Mouse (Mus musculus): ENCODE measurements at regions not wholly inside any gene's neighbourhood (a gene's known extent, or its start where the extent isn't known, plus 50 kb on each side); places are given as distances from the start of the nearest gene placed in this dataset.

- H3K4me1 ChIP-seq, result no peaks in the 10 kb centered on the region
- no peak overlapping the region for H3K27ac ChIP-seq
- 40% methylated on average over 5 of the region's 5 CpGs for WGBS
- H3K27me3 ChIP-seq, result peaks cover 84% of the 10 kb centered on the region
- H3K9me3 ChIP-seq, result no peaks in the 10 kb centered on the region
- H3K9ac ChIP-seq, result no peak overlapping the region
- no peak overlapping the region for H3K4me2 ChIP-seq (replicated peaks)
- H3K36me3 ChIP-seq, result no peaks in the 10 kb centered on the region
- no peak for ATAC-seq (ENCODE audit: low FRiP score, low read depth)
- H3K4me3 ChIP-seq, result no peak overlapping the region
Observed at GRCm38 (mm10) chr5:119356051-119356450, 314.4 kb upstream of the Tbx3 start.

- WGBS, result 53% methylated on average over 5 of the region's 5 CpGs
- H3K9me3 ChIP-seq, result no peaks in the 10 kb centered on the region
- H3K27me3 ChIP-seq, result peaks cover 81% of the 10 kb centered on the region
Observed at GRCm38 (mm10) chr5:119359709-119360108, 310.8 kb upstream of the Tbx3 start.

GRCm38 (mm10) chr5:119360351-119360750 is 310.1 kb upstream of the Tbx3 start:
- H3K27me3 ChIP-seq, result peaks cover 81% of the 10 kb centered on the region
- no peak overlapping the region for H3K4me3 ChIP-seq
- H3K36me3 ChIP-seq, result no peaks in the 10 kb centered on the region
- no peak overlapping the region for H3K9ac ChIP-seq
- H3K9me3 ChIP-seq, result no peaks in the 10 kb centered on the region
- no peaks in the 10 kb centered on the region for H3K4me1 ChIP-seq
- no peak overlapping the region for H3K27ac ChIP-seq
- H3K4me2 ChIP-seq (replicated peaks), result no peak overlapping the region
- ATAC-seq (ENCODE audit: low FRiP score, low read depth), result no peak
- WGBS, result 86% methylated on average over 2 of the region's 2 CpGs

More at GRCm38 (mm10) chr5:119359709-119360108, 310.8 kb upstream of the Tbx3 start:
- H3K4me2 ChIP-seq (replicated peaks), result no peak overlapping the region
- no peak overlapping the region for H3K4me3 ChIP-seq
- no peaks in the 10 kb centered on the region for H3K36me3 ChIP-seq
- no peak overlapping the region for H3K27ac ChIP-seq
- H3K9ac ChIP-seq, result no peak overlapping the region
- no peaks in the 10 kb centered on the region for H3K4me1 ChIP-seq
- no peak for ATAC-seq (ENCODE audit: low FRiP score, low read depth)

GRCm38 (mm10) chr5:119361406-119362044 is 308.9 kb upstream of the Tbx3 start:
- Histone ChIP-seq H3K27me3 (peaks cover 78% of the 10 kb centered on the region), H3K4me2 (replicated peaks) (no peak overlapping the region), H3K9me3 (no peaks in the 10 kb centered on the region), H3K4me1 (no peaks in the 10 kb centered on the region), H3K4me3 (no peak overlapping the region), H3K27ac (no peak overlapping the region), H3K36me3 (no peaks in the 10 kb centered on the region), H3K9ac (no peak overlapping the region)
- no peak for ATAC-seq (ENCODE audit: low FRiP score, low read depth)
- 69% methylated on average over 6 of the region's 6 CpGs for WGBS

- H3K27ac ChIP-seq, result no peak overlapping the region
- H3K9me3 ChIP-seq, result no peaks in the 10 kb centered on the region
- WGBS, result 74% methylated on average over 12 of the region's 12 CpGs
- H3K4me3 ChIP-seq, result no peak overlapping the region
- peaks cover 74% of the 10 kb centered on the region for H3K27me3 ChIP-seq
- H3K9ac ChIP-seq, result no peak overlapping the region
- no peak overlapping the region for H3K4me2 ChIP-seq (replicated peaks)
- no peaks in the 10 kb centered on the region for H3K4me1 ChIP-seq
- no peak for ATAC-seq (ENCODE audit: low FRiP score, low read depth)
- no peaks in the 10 kb centered on the region for H3K36me3 ChIP-seq
Observed at GRCm38 (mm10) chr5:119362452-119362851, 308.0 kb upstream of the Tbx3 start.

GRCm38 (mm10) chr5:119364250-119364649 is 306.2 kb upstream of the Tbx3 start:
- no peak overlapping the region for H3K4me2 ChIP-seq (replicated peaks)
- no peaks in the 10 kb centered on the region for H3K9me3 ChIP-seq
- H3K27me3 ChIP-seq, result peaks cover 61% of the 10 kb centered on the region
- H3K27ac ChIP-seq, result no peak overlapping the region
- no peak overlapping the region for H3K9ac ChIP-seq
- H3K36me3 ChIP-seq, result no peaks in the 10 kb centered on the region
- no peak overlapping the region for H3K4me3 ChIP-seq
- no peaks in the 10 kb centered on the region for H3K4me1 ChIP-seq
- WGBS, result 48% methylated on average over 4 of the region's 4 CpGs
- ATAC-seq (ENCODE audit: low FRiP score, low read depth), result no peak

GRCm38 (mm10) chr5:119365157-119365556 is 305.3 kb upstream of the Tbx3 start:
- H3K9ac ChIP-seq, result no peak overlapping the region
- no peak for ATAC-seq (ENCODE audit: low FRiP score, low read depth)
- H3K27ac ChIP-seq, result no peak overlapping the region
- H3K27me3 ChIP-seq, result peaks cover 61% of the 10 kb centered on the region
- 78% methylated on average over 6 of the region's 6 CpGs for WGBS
- no peak overlapping the region for H3K4me2 ChIP-seq (replicated peaks)
- no peaks in the 10 kb centered on the region for H3K9me3 ChIP-seq
- H3K4me1 ChIP-seq, result no peaks in the 10 kb centered on the region
- no peaks in the 10 kb centered on the region for H3K36me3 ChIP-seq
- no peak overlapping the region for H3K4me3 ChIP-seq

GRCm38 (mm10) chr5:119366296-119366695 is 304.2 kb upstream of the Tbx3 start:
- Histone ChIP-seq H3K4me2 (replicated peaks) (no peak overlapping the region), H3K36me3 (no peaks in the 10 kb centered on the region), H3K4me1 (peaks cover 3% of the 10 kb centered on the region; the same call in 1 of the 2 replicates), H3K9me3 (no peaks in the 10 kb centered on the region), H3K27ac (no peak overlapping the region), H3K4me3 (no peak overlapping the region), H3K27me3 (peaks cover 51% of the 10 kb centered on the region), H3K9ac (no peak overlapping the region)
- no peak for ATAC-seq (ENCODE audit: low FRiP score, low read depth)
- WGBS, result 38% methylated on average over 5 of the region's 5 CpGs

GRCm38 (mm10) chr5:119370481-119370880 is 300.0 kb upstream of the Tbx3 start:
- WGBS, result 58% methylated on average over 12 of the region's 12 CpGs
- H3K4me2 ChIP-seq (replicated peaks), result peak overlapping the region; percentile 35
- peaks cover 3% of the 10 kb centered on the region; the same call in 1 of the 2 replicates for H3K4me1 ChIP-seq
- no peak for ATAC-seq (ENCODE audit: low FRiP score, low read depth)
- no peaks in the 10 kb centered on the region for H3K9me3 ChIP-seq
- no peaks in the 10 kb centered on the region for H3K36me3 ChIP-seq
- H3K4me3 ChIP-seq, result no peak overlapping the region
- H3K27ac ChIP-seq, result no peak overlapping the region
- peaks cover 37% of the 10 kb centered on the region for H3K27me3 ChIP-seq
- peak overlapping the region; percentile 45; the same call in 1 of the 2 replicates for H3K9ac ChIP-seq

- Histone ChIP-seq H3K9me3 (no peaks in the 10 kb centered on the region), H3K9ac (peak overlapping the region; percentile 45; the same call in 1 of the 2 replicates), H3K4me2 (replicated peaks) (peak overlapping the region; percentile 35), H3K27ac (no peak overlapping the region), H3K4me3 (no peak overlapping the region), H3K4me1 (peaks cover 3% of the 10 kb centered on the region; the same call in 1 of the 2 replicates), H3K27me3 (peaks cover 35% of the 10 kb centered on the region), H3K36me3 (no peaks in the 10 kb centered on the region)
- 35% methylated on average over 16 of the region's 16 CpGs for WGBS
- no peak for ATAC-seq (ENCODE audit: low FRiP score, low read depth)
Observed at GRCm38 (mm10) chr5:119370931-119371330, 299.5 kb upstream of the Tbx3 start.

GRCm38 (mm10) chr5:119373774-119374700 is 296.4 kb upstream of the Tbx3 start:
- H3K4me2 ChIP-seq (replicated peaks), result no peak overlapping the region
- whole genome bisulfite sequencing, result 81% methylated on average over 24 of the region's 24 CpGs

GRCm38 (mm10) chr5:119374861-119375260 is 295.6 kb upstream of the Tbx3 start:
- ATAC-seq (ENCODE audit: low FRiP score, low read depth), result no peak

More at GRCm38 (mm10) chr5:119373774-119374700, 296.4 kb upstream of the Tbx3 start:
- Histone ChIP-seq H3K27ac (no peak overlapping the region), H3K36me3 (no peaks in the 10 kb centered on the region), H3K9ac (no peak overlapping the region), H3K4me1 (peaks cover 6% of the 10 kb centered on the region; the same call in 1 of the 2 replicates), H3K27me3 (peaks cover 41% of the 10 kb centered on the region), H3K4me3 (no peak overlapping the region), H3K9me3 (no peaks in the 10 kb centered on the region)
- no peak for ATAC-seq (ENCODE audit: low FRiP score, low read depth)

More at GRCm38 (mm10) chr5:119374861-119375260, 295.6 kb upstream of the Tbx3 start:
- H3K4me2 ChIP-seq (replicated peaks), result no peak overlapping the region
- H3K4me1 ChIP-seq, result peaks cover 6% of the 10 kb centered on the region
- H3K9me3 ChIP-seq, result no peaks in the 10 kb centered on the region
- WGBS, result 88% methylated on average over 3 of the region's 3 CpGs
- H3K27me3 ChIP-seq, result peaks cover 44% of the 10 kb centered on the region
- H3K27ac ChIP-seq, result no peak overlapping the region
- no peaks in the 10 kb centered on the region for H3K36me3 ChIP-seq
- H3K9ac ChIP-seq, result no peak overlapping the region
- no peak overlapping the region for H3K4me3 ChIP-seq

Measured in limb, embryonic 13.5 days (tissue).